Mouse (Mus musculus) kidney, embryonic 15.5 days (tissue): ENCODE measurements around the gene Sox6. TPM values are rescaled to one million over a fixed set of nuclear protein-coding genes. Genes with fewer than 3 reads are reported as not detected.

Experiments used
- ATAC-seq: fragments of 200-750 bp; cut with Nextera tagmentation; replicated peaks from 2 replicates; pipeline ENCODE4 v1.8.0; 2017; ENCODE audit warnings: moderate TSS enrichment; ENCODE audit not compliant: low FRiP score
- H3K27ac ChIP-seq: fragments of 300-500 bp; sonication (generic); 2 replicates; pipeline ENCODE4 v1.5.1; 2015; ENCODE audit warnings: mild to moderate bottlenecking, inconsistent platforms
- H3K27me3 ChIP-seq: fragments of 300-500 bp; sonication (generic); 2 replicates; pipeline ENCODE4 v1.6.1; 2015; ENCODE audit warnings: inconsistent platforms
- H3K36me3 ChIP-seq: fragments of 300-500 bp; sonication (generic); 2 replicates; pipeline ENCODE4 v1.6.1; 2015; ENCODE audit warnings: inconsistent platforms
- H3K4me1 ChIP-seq: fragments of 300-500 bp; sonication (generic); 2 replicates; pipeline ENCODE4 v1.6.1; 2015; ENCODE audit warnings: inconsistent platforms
- H3K4me2 ChIP-seq: fragments of 300-500 bp; sonication (generic); 2 replicates; pipeline ENCODE4 v1.6.1; 2015; ENCODE audit warnings: moderate library complexity, mild to moderate bottlenecking, inconsistent platforms
- H3K4me3 ChIP-seq: fragments of 300-500 bp; sonication (generic); replicated peaks from 2 replicates; pipeline ENCODE4 v1.5.1; 2015; ENCODE audit warnings: mild to moderate bottlenecking, inconsistent platforms
- H3K9ac ChIP-seq: fragments of 300-500 bp; sonication (generic); 2 replicates; pipeline ENCODE4 v1.6.1; 2015; ENCODE audit warnings: mild to moderate bottlenecking, inconsistent platforms
- H3K9me3 ChIP-seq: fragments of 300-500 bp; sonication (generic); replicated peaks from 2 replicates; pipeline ENCODE4 v1.6.1; 2016; ENCODE audit warnings: inconsistent platforms
- WGBS: fragments of 180-500 bp; shearing (Covaris S2); methylation state at CpG from one replicate; pipeline ENCODE4 v1.1.7; 2015; ENCODE audit warnings: mixed read lengths; 5-methylcytosine and 5-hydroxymethylcytosine counted together
- polyA plus RNA-seq: library from polyadenylated mRNA; unstranded; fragments of >200 nt; fragmentation: Nextera tagmentation; extraction: Ambion mirVana; gene quantifications from 2 replicates; pipeline ENCODE4 v1.2.1, GENCODE M21; 2015

The Sox6 gene
- polyA plus RNA-seq, 1 experiment from 2014 or later, result 20.2 TPM

- H3K9ac ChIP-seq, result no peak overlapping the region
- 19% methylated on average over 21 of the region's 21 CpGs for WGBS
- H3K27me3 ChIP-seq, result peaks cover 4% of the 10 kb centered on the region; the same call in 1 of the 2 replicates
- H3K4me2 ChIP-seq, result peak overlapping the region; percentile 53
- H3K27ac ChIP-seq, result no peak overlapping the region
- peak; percentile 73 for ATAC-seq
- H3K9me3 ChIP-seq, result no peaks in the 10 kb centered on the region
- peak overlapping the region; percentile 25; the same call in 1 of the 2 replicates for H3K4me3 ChIP-seq
- H3K4me1 ChIP-seq, result peaks cover 15% of the 10 kb centered on the region
- no peaks in the 10 kb centered on the region for H3K36me3 ChIP-seq
These were observed 585.4 kb downstream of the Sox6 start for GRCm38 (mm10) chr7:115453042-115453712.

- peaks cover 4% of the 10 kb centered on the region; the same call in 1 of the 2 replicates for H3K27me3 ChIP-seq
- 30% methylated on average over 23 of the region's 23 CpGs for WGBS
- no peaks in the 10 kb centered on the region for H3K9me3 ChIP-seq
- peaks cover 16% of the 10 kb centered on the region for H3K4me1 ChIP-seq
- no peak overlapping the region for H3K9ac ChIP-seq
- H3K4me2 ChIP-seq, result peak overlapping the region; percentile 19; the same call in 1 of the 2 replicates
- no peak for ATAC-seq
- no peaks in the 10 kb centered on the region for H3K36me3 ChIP-seq
- H3K4me3 ChIP-seq, result no peak overlapping the region
- no peak overlapping the region for H3K27ac ChIP-seq
These were observed 588.0 kb downstream of the Sox6 start for GRCm38 (mm10) chr7:115450431-115451195.

GRCm38 (mm10) chr7:115448403-115449025 is 590.1 kb downstream of the Sox6 start:
- H3K36me3 ChIP-seq, result no peaks in the 10 kb centered on the region
- H3K27ac ChIP-seq, result no peak overlapping the region
- no peak for ATAC-seq
- H3K4me1 ChIP-seq, result peaks cover 15% of the 10 kb centered on the region
- H3K4me3 ChIP-seq, result no peak overlapping the region
- no peaks in the 10 kb centered on the region for H3K9me3 ChIP-seq
- WGBS, result 44% methylated on average over 8 of the region's 8 CpGs
- H3K27me3 ChIP-seq, result peaks cover 2% of the 10 kb centered on the region; the same call in 1 of the 2 replicates
- no peak overlapping the region for H3K9ac ChIP-seq
- H3K4me2 ChIP-seq, result no peak overlapping the region

- Histone ChIP-seq H3K4me3 (no peak overlapping the region), H3K9me3 (no peaks in the 10 kb centered on the region), H3K27me3 (no peaks in the 10 kb centered on the region), H3K36me3 (no peaks in the 10 kb centered on the region), H3K9ac (no peak overlapping the region), H3K4me1 (peaks cover 8% of the 10 kb centered on the region), H3K4me2 (no peak overlapping the region), H3K27ac (no peak overlapping the region)
- 75% methylated on average over 3 of the region's 3 CpGs for WGBS
- ATAC-seq, result no peak
These were observed 591.5 kb downstream of the Sox6 start for GRCm38 (mm10) chr7:115447091-115447490.

GRCm38 (mm10) chr7:115446481-115447016 is 592.0 kb downstream of the Sox6 start:
- H3K27me3 ChIP-seq, result no peaks in the 10 kb centered on the region
- no peak overlapping the region for H3K27ac ChIP-seq
- H3K4me3 ChIP-seq, result no peak overlapping the region
- H3K4me2 ChIP-seq, result no peak overlapping the region
- no peak for ATAC-seq
- no peak overlapping the region for H3K9ac ChIP-seq
- H3K9me3 ChIP-seq, result no peaks in the 10 kb centered on the region
- peaks cover 8% of the 10 kb centered on the region for H3K4me1 ChIP-seq
- 38% methylated on average over 6 of the region's 6 CpGs for WGBS
- H3K36me3 ChIP-seq, result no peaks in the 10 kb centered on the region

GRCm38 (mm10) chr7:115426161-115426982 is 612.2 kb downstream of the Sox6 start:
- Histone ChIP-seq H3K9me3 (no peaks in the 10 kb centered on the region), H3K27ac (no peak overlapping the region), H3K36me3 (no peaks in the 10 kb centered on the region), H3K4me3 (no peak overlapping the region), H3K4me2 (no peak overlapping the region), H3K9ac (no peak overlapping the region), H3K27me3 (0 out of 2 replicates have a peak, but pooled peaks cover 9% of the 10 kb centered on the region), H3K4me1 (no peaks in the 10 kb centered on the region)
- WGBS, result 85% methylated on average over 7 of the region's 7 CpGs
- ATAC-seq, result no peak

- H3K36me3 ChIP-seq, result no peaks in the 10 kb centered on the region
- no peak overlapping the region for H3K4me3 ChIP-seq
- H3K9me3 ChIP-seq, result no peaks in the 10 kb centered on the region
- 84% methylated on average over 7 of the region's 7 CpGs for WGBS
- H3K27ac ChIP-seq, result no peak overlapping the region
- 0 out of 2 replicates have a peak, but pooled peaks cover 6% of the 10 kb centered on the region for H3K4me1 ChIP-seq
- peaks cover 20% of the 10 kb centered on the region; the same call in 1 of the 2 replicates for H3K27me3 ChIP-seq
- no peak overlapping the region for H3K4me2 ChIP-seq
- no peak for ATAC-seq
- no peak overlapping the region for H3K9ac ChIP-seq
These were observed 615.8 kb downstream of the Sox6 start for GRCm38 (mm10) chr7:115422828-115423227.

- Histone ChIP-seq H3K27ac (no peak overlapping the region), H3K9me3 (no peaks in the 10 kb centered on the region), H3K36me3 (no peaks in the 10 kb centered on the region), H3K9ac (no peak overlapping the region), H3K4me2 (no peak overlapping the region), H3K4me1 (0 out of 2 replicates have a peak, but pooled peaks cover 6% of the 10 kb centered on the region), H3K27me3 (peaks cover 20% of the 10 kb centered on the region; the same call in 1 of the 2 replicates), H3K4me3 (no peak overlapping the region)
- ATAC-seq, result no peak
- WGBS, result 35% methylated on average over 12 of the region's 12 CpGs
These were observed 617.6 kb downstream of the Sox6 start for GRCm38 (mm10) chr7:115420960-115421359.

Other genes with a start within 250 kb of the Sox6 start
- 263 and 276 TPM in 2 replicates for gene 1110004F10Rik, start 601 bp upstream of the Sox6 start, polyA plus RNA-seq
- gene Gm4353, start 45.8 kb upstream of the Sox6 start, polyA plus RNA-seq, result 0.35 and 0.79 TPM in 2 replicates